Mouse (Mus musculus) CH12.LX (cell line): Measurements from ENCODE around the gene Dhx34. TPM values are rescaled to one million over a fixed set of nuclear protein-coding genes. Genes with fewer than 3 reads are reported as not detected.

Source experiments
- DNase-seq: peaks from one replicate; pipeline ENCODE4 v3.0.0-alpha.2; 2013; ENCODE audit errors: extremely low read depth
- H3K27ac ChIP-seq: 2 replicates; pipeline ENCODE4 v1.5.1; 2012; ENCODE audit warnings: low read depth, mild to moderate bottlenecking, control low read depth, moderate library complexity; ENCODE audit not compliant: insufficient read depth
- H3K27me3 ChIP-seq: replicated peaks from 2 replicates; pipeline ENCODE3; 2012; ENCODE audit warnings: inconsistent platforms
- H3K36me3 ChIP-seq, 2 experiments: replicated peaks in 1 of 2; 2 replicates each; pipeline versions ENCODE3 to v1.6.1; 2012; ENCODE audit warnings: inconsistent platforms in 1 of 2, low read length in 1 of 2, mild to moderate bottlenecking in 1 of 2, mixed read lengths in 1 of 2, moderate library complexity in 1 of 2; ENCODE audit not compliant: control insufficient read depth in 1 of 2, insufficient read depth in 1 of 2
- H3K4me1 ChIP-seq, 2 experiments: 2 replicates each; pipeline ENCODE4 v1.6.1; 2012; ENCODE audit warnings: inconsistent platforms in 1 of 2, moderate library complexity in 1 of 2; ENCODE audit not compliant: insufficient read depth in 2 of 2, control insufficient read depth in 1 of 2
- H3K4me2 ChIP-seq: 2 replicates; pipeline ENCODE4 v1.6.1; 2012; ENCODE audit warnings: low read depth, mild to moderate bottlenecking, control low read depth; ENCODE audit not compliant: poor library complexity, insufficient read depth, severe bottlenecking
- H3K4me3 ChIP-seq, 3 experiments: fragments of 150-350 bp in 1 of 3; sonication (generic) in 1 of 3; replicated peaks in 1 of 3; 2 replicates each; pipeline versions ENCODE3 to v1.5.1; 2011 to 2012; ENCODE audit warnings: low read depth in 2 of 3, low read length in 2 of 3, mild to moderate bottlenecking in 2 of 3, moderate library complexity in 2 of 3, control low read depth in 1 of 3, improper control_type of control experiment in 1 of 3, inconsistent platforms in 1 of 3, mixed read lengths in 1 of 3; ENCODE audit not compliant: poor library complexity in 1 of 3
- H3K79me2 ChIP-seq: replicated peaks from 2 replicates; pipeline ENCODE4 v1.6.1; 2012; ENCODE audit warnings: mild to moderate bottlenecking, moderate library complexity; ENCODE audit not compliant: control insufficient read depth, poor library complexity, insufficient read depth, severe bottlenecking; ENCODE audit errors: extremely low read depth
- H3K9ac ChIP-seq: 2 replicates; pipeline ENCODE4 v1.6.1; 2012; ENCODE audit warnings: low read depth, mild to moderate bottlenecking, control low read depth, moderate library complexity; ENCODE audit not compliant: insufficient read depth
- H3K9me3 ChIP-seq: replicated peaks from 2 replicates; pipeline ENCODE3; 2012; ENCODE audit warnings: low read length, inconsistent platforms, mixed read lengths
- CHD1 ChIP-seq: IDR thresholded peaks from 2 replicates; pipeline ENCODE4 v1.6.1; 2012; ENCODE audit warnings: low read depth, low read length, improper control_type of control experiment, inconsistent platforms
- CHD2 ChIP-seq: IDR thresholded peaks from 2 replicates; pipeline ENCODE4 v1.6.1; 2011; ENCODE audit warnings: low read length, improper control_type of control experiment
- E2F4 ChIP-seq: IDR thresholded peaks from 2 replicates; pipeline ENCODE4 v1.6.1; 2011; ENCODE audit warnings: low read depth, low read length, improper control_type of control experiment; ENCODE audit not compliant: insufficient replicate concordance
- ELF1 ChIP-seq: IDR thresholded peaks from 2 replicates; pipeline ENCODE4 v1.6.1; 2014; ENCODE audit warnings: low read depth, mild to moderate bottlenecking, inconsistent platforms, low read length, improper control_type of control experiment
- ETS1 ChIP-seq: conservative IDR thresholded peaks from 2 replicates; pipeline ENCODE4 v1.6.1; 2012; ENCODE audit warnings: low read depth, mild to moderate bottlenecking, inconsistent platforms, low read length, improper control_type of control experiment, moderate library complexity
- GABPA ChIP-seq: IDR thresholded peaks from 2 replicates; pipeline ENCODE4 v1.6.1; 2012; ENCODE audit warnings: low read depth, low read length, improper control_type of control experiment, inconsistent platforms; ENCODE audit not compliant: insufficient replicate concordance
- HCFC1 ChIP-seq: IDR thresholded peaks from 2 replicates; pipeline ENCODE4 v1.6.1; 2012; ENCODE audit warnings: low read depth, mild to moderate bottlenecking, inconsistent platforms, low read length, improper control_type of control experiment
- IRF4 ChIP-seq: IDR thresholded peaks from 2 replicates; pipeline ENCODE4 v1.6.1; 2014; ENCODE audit warnings: low read depth, mild to moderate bottlenecking, inconsistent platforms, low read length, improper control_type of control experiment
- KAT2A ChIP-seq: IDR thresholded peaks from 2 replicates; pipeline ENCODE4 v1.6.1; 2012; ENCODE audit warnings: low read length, improper control_type of control experiment, inconsistent platforms; ENCODE audit not compliant: insufficient replicate concordance
- MAX ChIP-seq: IDR thresholded peaks from 2 replicates; pipeline ENCODE4 v1.6.1; 2011; ENCODE audit warnings: low read length, improper control_type of control experiment
- MAZ ChIP-seq: IDR thresholded peaks from 2 replicates; pipeline ENCODE4 v1.6.1; 2012; ENCODE audit warnings: low read depth, mild to moderate bottlenecking, inconsistent platforms, low read length, improper control_type of control experiment, moderate library complexity
- MEF2A ChIP-seq: IDR thresholded peaks from 2 replicates; pipeline ENCODE4 v1.6.1; 2014; ENCODE audit warnings: low read depth, mild to moderate bottlenecking, inconsistent platforms, low read length, improper control_type of control experiment, borderline replicate concordance
- MXI1 ChIP-seq: IDR thresholded peaks from 2 replicates; pipeline ENCODE4 v1.6.1; 2011; ENCODE audit warnings: mild to moderate bottlenecking, low read depth, low read length, improper control_type of control experiment
- NRF1 ChIP-seq: IDR thresholded peaks from 2 replicates; pipeline ENCODE4 v1.6.1; 2014; ENCODE audit warnings: low read depth, mild to moderate bottlenecking, inconsistent platforms, low read length, improper control_type of control experiment, moderate library complexity
- POLR2AphosphoS2 ChIP-seq: IDR thresholded peaks from 2 replicates; pipeline ENCODE4 v1.6.1; 2011; ENCODE audit warnings: low read depth, low read length, improper control_type of control experiment
- RCOR1 ChIP-seq: conservative IDR thresholded peaks from 2 replicates; pipeline ENCODE4 v1.6.1; 2012; ENCODE audit warnings: low read depth, mild to moderate bottlenecking, inconsistent platforms, low read length, improper control_type of control experiment
- SIN3A ChIP-seq: IDR thresholded peaks from 2 replicates; pipeline ENCODE4 v1.6.1; 2012; ENCODE audit warnings: low read length, improper control_type of control experiment, inconsistent platforms
- SMC3 ChIP-seq: IDR thresholded peaks from 2 replicates; pipeline ENCODE4 v1.6.1; 2011; ENCODE audit warnings: low read depth, low read length, improper control_type of control experiment
- TCF12 ChIP-seq: IDR thresholded peaks from 2 replicates; pipeline ENCODE4 v1.6.1; 2014; ENCODE audit warnings: low read depth, mild to moderate bottlenecking, inconsistent platforms, low read length, improper control_type of control experiment
- UBTF ChIP-seq: IDR thresholded peaks from 2 replicates; pipeline ENCODE4 v1.6.1; 2012; ENCODE audit warnings: low read depth, mild to moderate bottlenecking, inconsistent platforms, low read length, improper control_type of control experiment, moderate library complexity
- USF1 ChIP-seq: IDR thresholded peaks from 2 replicates; pipeline ENCODE4 v1.6.1; 2014; ENCODE audit warnings: low read depth, mild to moderate bottlenecking, inconsistent platforms, low read length, improper control_type of control experiment
- USF2 ChIP-seq: conservative IDR thresholded peaks from 2 replicates; pipeline ENCODE4 v1.6.1; 2011; ENCODE audit warnings: low read depth, low read length, improper control_type of control experiment
- ZMIZ1 ChIP-seq: IDR thresholded peaks from 2 replicates; pipeline ENCODE4 v1.6.1; 2012; ENCODE audit warnings: low read depth, mild to moderate bottlenecking, inconsistent platforms, low read length, improper control_type of control experiment
- dilution Hi-C: fragments of 300-500 bp; cut with MboI; formaldehyde crosslinking; loops from 2 replicates; pipeline ENCODE4 v1.14.3; 2020; ENCODE audit warnings: low sequenced_read_pairs; ENCODE audit not compliant: extremely low pct_unique_long_range_greater_than_20kb, extremely low pct_ligation_motif_present
- in situ Hi-C: fragments of 300-500 bp; cut with MboI; formaldehyde crosslinking; loops from 3 replicates; pipeline ENCODE4 v1.14.3; 2019; ENCODE audit warnings: low sequenced_read_pairs, low pct_ligation_motif_present, low pct_unique_long_range_greater_than_20kb, mixed read lengths
- polyA plus RNA-seq: library from polyadenylated mRNA; unstranded; fragments of >175 nt; gene quantifications from 2 replicates; pipeline ENCODE4 v1.2.1, GENCODE M21; 2012; ENCODE audit warnings: low read depth; ENCODE audit not compliant: insufficient read length
- total RNA-seq, 2 experiments: library from RNA; depleted of rRNA; stranded (reverse); fragments of 300-350 nt in 1 of 2; fragments of >200 nt in 1 of 2; gene quantifications; 2 replicates each; pipeline ENCODE4 v1.2.3; 2012 to 2014

Gene Dhx34
- total and polyA plus RNA-seq, 3 experiments, result 8.8 to 18.0 (median 15.2) TPM

DNA sequence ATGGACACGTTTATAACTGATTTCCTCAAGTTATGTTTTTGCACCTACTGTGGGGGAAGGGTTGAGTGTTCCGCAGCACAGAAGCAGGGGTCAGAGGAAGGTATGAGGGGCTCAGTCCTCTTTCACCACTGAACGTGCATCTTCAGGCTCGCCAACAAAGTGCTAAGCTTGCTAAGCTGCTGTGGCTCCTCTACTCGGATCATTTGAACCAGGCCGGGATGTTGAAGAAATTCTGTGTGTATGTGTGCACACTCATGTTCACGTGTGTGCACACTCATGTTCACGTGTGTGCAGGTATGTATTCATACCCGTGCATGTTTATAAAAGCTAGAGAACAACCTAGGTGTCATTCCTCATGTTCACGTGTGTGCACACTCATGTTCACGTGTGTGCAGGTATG is 44.0 kb upstream of the Dhx34 start:
- H3K27me3 ChIP-seq, result no peaks in the 10 kb centered on the region
- H3K4me3 ChIP-seq, result no peak overlapping the region
- in situ Hi-C loops, result loop anchor here (25.0 kb wide), 1 partner anchor 204 kb away; the partner anchor contains the start of gene Zfp541
- DNase-seq, result no peak
- H3K27ac ChIP-seq, result no peak overlapping the region
- H3K9me3 ChIP-seq, result no peaks in the 10 kb centered on the region
- no peak overlapping the region for H3K9ac ChIP-seq
- H3K79me2 ChIP-seq, result no peaks in the 10 kb centered on the region
- dilution Hi-C loops, result no loop called here
- H3K4me1 ChIP-seq, result peaks cover 4 to 9% of the 10 kb centered on the region in 2 experiments; a peak in 3 of 4 replicates
- peaks cover 0 to 2% of the 10 kb centered on the region in 2 experiments for H3K36me3 ChIP-seq
- no peak overlapping the region for H3K4me2 ChIP-seq
- no peak for TF ChIP-seq MXI1
- TF ChIP-seq CHD2, result no peak
- TF ChIP-seq ZMIZ1, result no peak
- TF ChIP-seq MEF2A, result no peak
- TF ChIP-seq ELF1, result no peak
- no peak for TF ChIP-seq SIN3A
- no peak for TF ChIP-seq RCOR1
- no peak for TF ChIP-seq GABPA
- TF ChIP-seq POLR2AphosphoS2, result no peak
- no peak for TF ChIP-seq CHD1
- TF ChIP-seq MAZ, result no peak

DNA sequence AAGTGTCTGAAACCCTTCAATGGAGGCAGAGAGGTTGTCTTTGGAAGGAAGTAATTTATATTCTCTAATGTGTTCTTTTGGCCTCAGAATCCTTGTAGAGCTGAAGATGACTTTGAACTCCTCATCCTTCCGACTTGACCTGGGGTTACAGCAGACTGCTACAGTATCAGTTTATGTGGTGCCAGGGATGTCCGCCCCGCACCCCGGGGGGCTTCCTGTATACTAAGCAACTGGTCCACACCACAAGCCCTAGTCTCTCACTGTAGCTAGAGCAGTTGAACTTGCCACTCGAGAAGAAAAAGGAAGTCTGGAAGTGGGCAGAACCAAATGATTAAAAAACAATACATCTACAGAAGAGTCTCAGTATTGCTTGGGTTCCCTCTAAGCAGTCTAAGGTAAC is 42.0 kb upstream of the Dhx34 start:
- Histone ChIP-seq H3K4me1 (peaks cover 4 to 9% of the 10 kb centered on the region in 2 experiments; a peak in 3 of 4 replicates), H3K4me3 (no peak overlapping the region), H3K27me3 (no peaks in the 10 kb centered on the region)
- no peak for TF ChIP-seq MXI1
- TF ChIP-seq KAT2A, result no peak
- no peak for TF ChIP-seq IRF4
- no peak for TF ChIP-seq SMC3
- no peak for TF ChIP-seq NRF1
- TF ChIP-seq TCF12, result no peak
- TF ChIP-seq E2F4, result no peak
- no peak for TF ChIP-seq USF1
- no peak for TF ChIP-seq MAX
- TF ChIP-seq ETS1, result no peak
- no peak for TF ChIP-seq ELF1
- TF ChIP-seq HCFC1, result no peak
- no peak for TF ChIP-seq MEF2A
- no peak for TF ChIP-seq USF2
- TF ChIP-seq ZMIZ1, result no peak
- TF ChIP-seq CHD2, result no peak
- TF ChIP-seq MAZ, result no peak
- no peak for TF ChIP-seq UBTF
- TF ChIP-seq, all 38 proteins: peak for 0
- Histone ChIP-seq H3K4me2 (no peak overlapping the region), H3K9ac (no peak overlapping the region), H3K9me3 (no peaks in the 10 kb centered on the region), H3K27ac (no peak overlapping the region), H3K79me2 (no peaks in the 10 kb centered on the region), H3K36me3 (no peaks in the 10 kb centered on the region)
- dilution Hi-C loops, result no loop called here
- in situ Hi-C loops, result loop anchor here (25.0 kb wide), 1 partner anchor 202 kb away; the partner anchor contains the start of gene Zfp541
- DNase-seq, result no peak
